ENCODE assay signal across 24 mouse cellular contexts in genomic region chr3:89821096-89821513, GRCm38 (mm10). TPM values are rescaled to one million over a fixed set of nuclear protein-coding genes. Genes with fewer than 3 reads are reported as not detected.
DNase-seq lines count a peak whose midpoint lies in the region; ATAC-seq and TF ChIP-seq lines count a peak whose summit lies in the region.
"Had no signal": no experiment of that assay in that cellular context is flagged by ENCODE, and none has a peak within 500 bp of the region (broad histone marks: within the 10 kb centered on the region; RNA-seq: fewer than 3 reads in every experiment).

No protein-coding gene starts in this region.

- TF ChIP-seq RAD21 in MEL (IDR thresholded peaks at IDR 0.05; ENCODE audit: low read depth, low read length): no peak

- no peaks in the 10 kb centered on the region for H3K9me3 ChIP-seq in liver, embryonic 12.5 days (replicated peaks)
- no peaks in the 10 kb centered on the region for H3K9me3 ChIP-seq in liver, embryonic 11.5 days (ENCODE audit: control insufficient read depth, low read length)
- H3K9me3 ChIP-seq in MEL (replicated peaks; ENCODE audit: insufficient read depth, low read length): no peaks in the 10 kb centered on the region
- H3K9me3 ChIP-seq in forebrain, postnatal 0 days (ENCODE audit: low read length): no peaks in the 10 kb centered on the region
- H3K9me3 ChIP-seq: forebrain, embryonic 15.5 days; hindbrain, embryonic 15.5 days; midbrain, embryonic 10.5 days; neural tube, embryonic 15.5 days had no signal

- no peak for TF ChIP-seq CTCF in MEL (IDR thresholded peaks at IDR 0.05 in 2 of 3, conservative IDR thresholded peaks at IDR 0.05 in 1 of 3; ENCODE audit: control insufficient read depth in 1 of 3, insufficient read depth in 1 of 3, low read depth in 2 of 3, low read length in 3 of 3, poor library complexity in 1 of 3, severe bottlenecking in 1 of 3)
- TF ChIP-seq CTCF in forebrain, postnatal 0 days (IDR thresholded peaks at IDR 0.05; ENCODE audit: low read depth): no peak

- no peak for DNase-seq in liver, embryonic 11.5 days (ENCODE audit: low spot score)
- peak; percentile 88 for DNase-seq in MEL (ENCODE audit: low read depth, low spot score)
- no peak for DNase-seq in frontal cortex, postnatal 14 days (ENCODE audit: low spot score in 2 of 2)
- no peak for DNase-seq in forebrain, postnatal 0 days
- DNase-seq in frontal cortex, adult 2 months (ENCODE audit: extremely low spot score in 1 of 2, low spot score in 1 of 2): no peak
- DNase-seq: adrenal gland, adult 8-10 months; cerebellum, adult 8-10 months; cerebellum, postnatal 36 days; gastrocnemius, postnatal 36 days; kidney, postnatal 25 days; layer of hippocampus, postnatal 36 days; right cerebral cortex, adult 18-20 months had no signal

- ATAC-seq in liver, embryonic 12.5 days: peak; percentile 75
- no peak; the same call in 1 of the 2 replicates for ATAC-seq in liver, embryonic 11.5 days (replicated peaks; ENCODE audit: low FRiP score)
- peak; percentile 65 for ATAC-seq in inflammation-experienced regulatory T-cells, adult 6 months
- ATAC-seq in forebrain, postnatal 0 days: no peak
- ATAC-seq: forebrain, embryonic 15.5 days; intestine, embryonic 16.5 days; lung, postnatal 0 days; midbrain, embryonic 16.5 days; Patski had no signal

- H3K4me3 ChIP-seq in liver, embryonic 12.5 days: no peak overlapping the region
- no peak overlapping the region for H3K4me3 ChIP-seq in liver, embryonic 11.5 days (ENCODE audit: low read depth, low read length)
- peak overlapping the region; percentile 55 to 64 for H3K4me3 ChIP-seq in MEL (ENCODE audit: control insufficient read depth in 1 of 2, insufficient read depth in 1 of 2, low read depth in 2 of 2, low read length in 2 of 2)
- no peak overlapping the region for H3K4me3 ChIP-seq in forebrain, postnatal 0 days (ENCODE audit: low read depth, low read length)
- H3K4me3 ChIP-seq: forebrain, embryonic 15.5 days; hindbrain, embryonic 15.5 days; midbrain, embryonic 10.5 days; neural tube, embryonic 15.5 days had no signal

- TF ChIP-seq EP300 in MEL (IDR thresholded peaks at IDR 0.05; ENCODE audit: low read depth in 1 of 2, low read length in 2 of 2): peak in 1 of 2 experiments; percentile 55; a peak in 2 of 4 replicates

- TF ChIP-seq POLR2A in MEL (IDR thresholded peaks at IDR 0.05; ENCODE audit: control insufficient read depth in 1 of 2, insufficient read depth in 1 of 2, low read depth in 1 of 2, low read length in 2 of 2, poor library complexity in 1 of 2): peak in 1 of 2 experiments; percentile 17; a peak in 1 of 4 replicates

- H3K4me2 ChIP-seq in liver, embryonic 12.5 days: peak overlapping the region; percentile 48
- H3K4me2 ChIP-seq in liver, embryonic 11.5 days: no peak overlapping the region
- no peak overlapping the region for H3K4me2 ChIP-seq in forebrain, postnatal 0 days (ENCODE audit: low read depth)
- H3K4me2 ChIP-seq: forebrain, embryonic 15.5 days; hindbrain, embryonic 15.5 days; neural tube, embryonic 15.5 days had no signal

- 54% methylated on average over 11 of the region's 11 CpGs for WGBS in liver, embryonic 12.5 days (ENCODE audit: insufficient replicate concordance)
- 63% methylated on average over 11 of the region's 11 CpGs for WGBS in liver, embryonic 11.5 days
- 88% methylated on average over 11 of the region's 11 CpGs for WGBS in forebrain, postnatal 0 days

- H3K4me1 ChIP-seq in liver, embryonic 12.5 days: peaks cover 35% of the 10 kb centered on the region
- peaks cover 12% of the 10 kb centered on the region for H3K4me1 ChIP-seq in liver, embryonic 11.5 days (replicated peaks; ENCODE audit: control insufficient read depth, insufficient read depth, low read length)
- peaks cover 22 to 49% of the 10 kb centered on the region in 2 experiments for H3K4me1 ChIP-seq in MEL (ENCODE audit: control insufficient read depth in 1 of 2, insufficient read depth in 2 of 2, low read length in 2 of 2)
- no peaks in the 10 kb centered on the region for H3K4me1 ChIP-seq in forebrain, postnatal 0 days (ENCODE audit: insufficient read depth)
- H3K4me1 ChIP-seq: forebrain, embryonic 15.5 days; hindbrain, embryonic 15.5 days; midbrain, embryonic 10.5 days; neural tube, embryonic 15.5 days had no signal

- H3K9ac ChIP-seq in liver, embryonic 12.5 days: no peak overlapping the region
- H3K9ac ChIP-seq in liver, embryonic 11.5 days (ENCODE audit: low read depth, low read length): no peak overlapping the region
- H3K9ac ChIP-seq in MEL (ENCODE audit: control insufficient read depth, low read depth, low read length, poor library complexity, severe bottlenecking): peak overlapping the region; percentile 75
- no peak overlapping the region for H3K9ac ChIP-seq in forebrain, postnatal 0 days
- H3K9ac ChIP-seq: forebrain, embryonic 15.5 days; hindbrain, embryonic 15.5 days; neural tube, embryonic 15.5 days had no signal

- H3K79me2 ChIP-seq in MEL (ENCODE audit: control insufficient read depth, insufficient read depth, low read length, poor library complexity): peaks cover 1% of the 10 kb centered on the region; the same call in 1 of the 2 replicates

- peaks cover 7% of the 10 kb centered on the region; the same call in 1 of the 2 replicates for H3K27me3 ChIP-seq in liver, embryonic 12.5 days (replicated peaks)
- H3K27me3 ChIP-seq in liver, embryonic 11.5 days (replicated peaks; ENCODE audit: control insufficient read depth, insufficient read depth, low read length): no peaks in the 10 kb centered on the region
- no peaks in the 10 kb centered on the region for H3K27me3 ChIP-seq in MEL (ENCODE audit: control insufficient read depth in 1 of 2, insufficient read depth in 2 of 2, low read length in 2 of 2)
- no peaks in the 10 kb centered on the region for H3K27me3 ChIP-seq in forebrain, postnatal 0 days (ENCODE audit: insufficient read depth, low read length)
- H3K27me3 ChIP-seq: forebrain, embryonic 15.5 days; hindbrain, embryonic 15.5 days; neural tube, embryonic 15.5 days had no signal

- no peaks in the 10 kb centered on the region for H3K36me3 ChIP-seq in liver, embryonic 12.5 days
- no peaks in the 10 kb centered on the region for H3K36me3 ChIP-seq in liver, embryonic 11.5 days (ENCODE audit: control insufficient read depth, insufficient read depth, low read length)
- peaks cover 0 to 38% of the 10 kb centered on the region in 2 experiments; a peak in 2 of 4 replicates for H3K36me3 ChIP-seq in MEL (ENCODE audit: control insufficient read depth in 1 of 2, insufficient read depth in 2 of 2, low read length in 2 of 2)
- H3K36me3 ChIP-seq in forebrain, postnatal 0 days (ENCODE audit: insufficient read depth): no peaks in the 10 kb centered on the region
- H3K36me3 ChIP-seq: forebrain, embryonic 15.5 days; hindbrain, embryonic 15.5 days; midbrain, embryonic 10.5 days; neural tube, embryonic 15.5 days had no signal

- H3K27ac ChIP-seq in liver, embryonic 12.5 days: 0 out of 2 replicates have a peak overlapping the region, but pooled peaks have one; percentile 8
- no peak overlapping the region for H3K27ac ChIP-seq in liver, embryonic 11.5 days (ENCODE audit: low read depth, low read length)
- H3K27ac ChIP-seq in MEL (ENCODE audit: control insufficient read depth, low read depth, low read length): peak overlapping the region; percentile 94
- H3K27ac ChIP-seq in forebrain, postnatal 0 days (ENCODE audit: low read depth, low read length): no peak overlapping the region
- H3K27ac ChIP-seq: forebrain, embryonic 15.5 days; hindbrain, embryonic 15.5 days; midbrain, embryonic 10.5 days; neural tube, embryonic 15.5 days had no signal

TF ChIP-seq in MEL, 35 proteins besides CTCF, POLR2A, EP300 and RAD21 (continues in another document):
- TF ChIP-seq NRF1 (IDR thresholded peaks at IDR 0.05; ENCODE audit: insufficient read depth, low read depth, low read length, poor library complexity, severe bottlenecking) (peak; percentile 36; the same call in 1 of the 2 replicates), POLR2AphosphoS2 (IDR thresholded peaks at IDR 0.05; ENCODE audit: low read length) (no peak), HCFC1 (IDR thresholded peaks at IDR 0.05; ENCODE audit: low read depth, low read length) (no peak; the same call in 1 of the 2 replicates)

RNA-seq across cellular contexts. Expression of gene She, which starts 10.1 kb away (rescaled TPM):
- polyA plus RNA-seq in liver, embryonic 12.5 days (2016; fragmentation: Nextera tagmentation; extraction: Ambion mirVana): 2.9 and 3.1 TPM in 2 replicates
- 3.2 and 3.9 TPM in 2 replicates for polyA plus RNA-seq in liver, embryonic 11.5 days (2014; fragmentation: Nextera tagmentation; extraction: Ambion mirVana)
- total RNA-seq in MEL (2012; rRNA removed): 3.3 and 5.3 TPM in 2 replicates
- polyA plus RNA-seq in MEL (2012; ENCODE audit: insufficient read depth in 1 of 2, insufficient read length in 2 of 2, low read depth in 1 of 2, low replicate concordance in 2 of 2, missing spikeins in 1 of 2): 1 to 10 TPM in 1 of 2 experiments, not detected in 1; 3.5 TPM
- polyA plus RNA-seq in inflammation-experienced regulatory T-cells, adult 6 months (2017; shearing (Covaris generic)): 10 to 100 TPM in 1 of 3 experiments, 1 to 10 TPM in 2; 3.3 to 10.1 (median 9.1) TPM
- 1.8 and 2.1 TPM in 2 replicates for total RNA-seq in forebrain, postnatal 0 days (2014; rRNA removed)
- polyA plus RNA-seq in forebrain, postnatal 0 days (2015; fragmentation: Nextera tagmentation; extraction: Ambion mirVana): 0.65 and 0.86 TPM in 2 replicates
- polyA plus RNA-seq in frontal cortex, adult 2 months (2012; rRNA removed): 2.0 and 2.4 TPM in 2 replicates
- total RNA-seq: hematopoietic stem cell, adult 5-6 weeks had no signal
- polyA plus RNA-seq: C2C12 had no signal

RNA-seq across cellular contexts. Expression of gene Ube2q1, which starts 47.7 kb away (rescaled TPM):
- 8.4 and 9.7 TPM in 2 replicates for polyA plus RNA-seq in liver, embryonic 12.5 days (2016; fragmentation: Nextera tagmentation; extraction: Ambion mirVana)
- 15.0 and 15.7 TPM in 2 replicates for polyA plus RNA-seq in liver, embryonic 11.5 days (2014; fragmentation: Nextera tagmentation; extraction: Ambion mirVana)
- total RNA-seq in MEL (2012; rRNA removed): 72.6 and 73.8 TPM in 2 replicates
- 100 to 1,000 TPM in 1 of 2 experiments, 10 to 100 TPM in 1; 89.0 to 162 TPM for polyA plus RNA-seq in MEL (2012; ENCODE audit: insufficient read depth in 1 of 2, insufficient read length in 2 of 2, low read depth in 1 of 2, low replicate concordance in 2 of 2, missing spikeins in 1 of 2)
- polyA plus RNA-seq in inflammation-experienced regulatory T-cells, adult 6 months (2017; shearing (Covaris generic)): 10 to 100 TPM; 12.9 to 18.9 (median 16.5) TPM
- total RNA-seq in forebrain, postnatal 0 days (2014; rRNA removed): 68.9 and 71.9 TPM in 2 replicates
- 9.5 and 9.9 TPM in 2 replicates for polyA plus RNA-seq in forebrain, postnatal 0 days (2015; fragmentation: Nextera tagmentation; extraction: Ambion mirVana)
- polyA plus RNA-seq in frontal cortex, adult 2 months (2012; rRNA removed): 56.9 and 58.0 TPM in 2 replicates

RNA-seq across cellular contexts. Expression of gene Chrnb2, which starts 56.7 kb away (rescaled TPM):
- 0.26 and 0.31 TPM in 2 replicates for polyA plus RNA-seq in liver, embryonic 12.5 days (2016; fragmentation: Nextera tagmentation; extraction: Ambion mirVana)
- 0.34 and 0.36 TPM in 2 replicates for polyA plus RNA-seq in liver, embryonic 11.5 days (2014; fragmentation: Nextera tagmentation; extraction: Ambion mirVana)
- total RNA-seq in MEL (2012; rRNA removed): 0.98 and 1.6 TPM in 2 replicates
- 1 to 10 TPM in 1 of 2 experiments, not detected in 1; 4.0 TPM for polyA plus RNA-seq in MEL (2012; ENCODE audit: insufficient read depth in 1 of 2, insufficient read length in 2 of 2, low read depth in 1 of 2, low replicate concordance in 2 of 2, missing spikeins in 1 of 2)
- 1 to 10 TPM; 1.2 to 2.4 (median 1.9) TPM for polyA plus RNA-seq in inflammation-experienced regulatory T-cells, adult 6 months (2017; shearing (Covaris generic))
- 32.8 and 41.9 TPM in 2 replicates for total RNA-seq in forebrain, postnatal 0 days (2014; rRNA removed)
- 14.5 and 17.3 TPM in 2 replicates for polyA plus RNA-seq in forebrain, postnatal 0 days (2015; fragmentation: Nextera tagmentation; extraction: Ambion mirVana)
- 24.8 and 26.7 TPM in 2 replicates for polyA plus RNA-seq in frontal cortex, adult 2 months (2012; rRNA removed)

Comparison
In these comparisons a context has a peak if more than half of its experiments do, and no peak if none do; other contexts are left out.
1. ATAC-seq: peak in liver, embryonic 12.5 days (single experiment) and inflammation-experienced regulatory T-cells, adult 6 months (single experiment); none in liver, embryonic 11.5 days (single experiment) and forebrain, postnatal 0 days (single experiment).
2. H3K27ac ChIP-seq: peak in liver, embryonic 12.5 days (single experiment) and MEL (single experiment); none in liver, embryonic 11.5 days (single experiment) and forebrain, postnatal 0 days (single experiment).
3. H3K4me3 ChIP-seq: peak in MEL (2 of 2); none in liver, embryonic 12.5 days (single experiment), liver, embryonic 11.5 days (single experiment) and forebrain, postnatal 0 days (single experiment).